Mouse (Mus musculus): Measurements from ENCODE around the gene Guf1. TPM values are rescaled to one million over a fixed set of nuclear protein-coding genes. Genes with fewer than 3 reads are reported as not detected.

The Guf1 gene
- 10 to 100 TPM; 34.2 to 41.2 TPM for polyA plus RNA-seq (2017; shearing (Covaris generic))

GRCm38 (mm10) chr5:69556628-69557403, at the start of gene Guf1:
Gene Guf1, plus strand, starts transcription at chr5:69556923.

GRCm38 (mm10) chr5:69542489-69542888, 14.2 kb upstream of the Guf1 start, which contains the start of gene Yipf7:
Gene Yipf7, minus strand, starts transcription at chr5:69542648.

GRCm38 (mm10) chr5:69591640-69592461, 35.1 kb downstream of the Guf1 start, which contains the start of gene Gnpda2:
Gene Gnpda2, minus strand, starts transcription at chr5:69592340.

Other genes with a start within 250 kb of the Guf1 start
- gene Kctd8, start 215.2 kb upstream of the Guf1 start, polyA plus RNA-seq (2017; shearing (Covaris generic)) = not detected
- gene Yipf7, start 14.3 kb upstream of the Guf1 start, polyA plus RNA-seq (2017; shearing (Covaris generic)) = under 1 TPM; 0.13 to 0.39 TPM
- 10 to 100 TPM; 53.9 to 58.8 TPM for gene Gnpda2, start 35.4 kb downstream of the Guf1 start, polyA plus RNA-seq (2017; shearing (Covaris generic))